Mouse (Mus musculus) liver, embryonic 14.5 days (tissue): ENCODE data around the gene Snrpf. TPM values are rescaled to one million over a fixed set of nuclear protein-coding genes. Genes with fewer than 3 reads are reported as not detected.

ENCODE experiments used
- ATAC-seq: fragments of 200-750 bp; cut with Nextera tagmentation; 2 replicates; pipeline ENCODE4 v1.8.0; 2017; ENCODE audit warnings: moderate number of reproducible peaks, mild to moderate bottlenecking, moderate library complexity; ENCODE audit not compliant: insufficient read depth
- DNase-seq, 3 experiments: peaks; one replicate each; pipeline ENCODE4 v3.0.0-alpha.2; 2012 to 2013; ENCODE audit warnings: low read depth in 3 of 3, low spot score in 3 of 3
- H3K27ac ChIP-seq: fragments of 300-500 bp; sonication (generic); 2 replicates; pipeline ENCODE4 v1.5.1; 2014; ENCODE audit warnings: moderate library complexity, mild to moderate bottlenecking, control low read depth, inconsistent platforms
- H3K27me3 ChIP-seq: fragments of 300-500 bp; sonication (generic); 2 replicates; pipeline ENCODE4 v1.6.1; 2014; ENCODE audit warnings: mild to moderate bottlenecking, low read length, moderate library complexity; ENCODE audit not compliant: control insufficient read depth, insufficient read depth
- H3K36me3 ChIP-seq: fragments of 300-500 bp; sonication (generic); replicated peaks from 2 replicates; pipeline ENCODE4 v1.6.1; 2014; ENCODE audit warnings: low read depth; ENCODE audit not compliant: control insufficient read depth, insufficient read depth
- H3K4me1 ChIP-seq, 2 experiments: fragments of 200-500 bp in 1 of 2; fragments of 300-500 bp in 1 of 2; sonication (generic) in 1 of 2; replicated peaks; 2 replicates each; pipeline ENCODE4 v1.6.1; 2012 to 2014; ENCODE audit warnings: antibody characterized with exemption in 1 of 2, inconsistent platforms in 1 of 2, low read length in 1 of 2; ENCODE audit not compliant: control insufficient read depth in 2 of 2, insufficient read depth in 2 of 2
- H3K4me2 ChIP-seq: fragments of 300-500 bp; sonication (generic); 2 replicates; pipeline ENCODE4 v1.6.1; 2014; ENCODE audit warnings: low read depth, mild to moderate bottlenecking, control low read depth, moderate library complexity
- H3K4me3 ChIP-seq, 2 experiments: fragments of 200-500 bp in 1 of 2; fragments of 300-500 bp in 1 of 2; sonication (generic) in 1 of 2; 2 replicates each; pipeline ENCODE4 v1.5.1; 2012 to 2014; ENCODE audit warnings: low read depth in 2 of 2, low read length in 2 of 2, mild to moderate bottlenecking in 2 of 2, control low read depth in 1 of 2, inconsistent platforms in 1 of 2, moderate library complexity in 1 of 2; ENCODE audit not compliant: insufficient read depth in 1 of 2
- H3K9ac ChIP-seq: fragments of 300-500 bp; sonication (generic); replicated peaks from 2 replicates; pipeline ENCODE4 v1.6.1; 2014; ENCODE audit warnings: mild to moderate bottlenecking, control low read depth, moderate library complexity
- H3K9me3 ChIP-seq: fragments of 300-500 bp; sonication (generic); 2 replicates; pipeline ENCODE4 v1.6.1; 2016; ENCODE audit warnings: low read length, mixed read lengths; ENCODE audit not compliant: control insufficient read depth
- CTCF ChIP-seq: IDR thresholded peaks from 2 replicates; pipeline ENCODE4 v1.5.1; 2016; ENCODE audit warnings: antibody characterized with exemption, low read depth, control low read depth
- EP300 ChIP-seq: IDR thresholded peaks from 2 replicates; pipeline ENCODE4 v1.6.1; 2016; ENCODE audit warnings: antibody characterized with exemption, low read depth
- WGBS: fragments of 180-500 bp; shearing (Covaris S2); extraction: QIAGEN DNeasy Blood & Tissue Kit; methylation state at CpG from one replicate; pipeline ENCODE4 v1.1.7; 2014; ENCODE audit not compliant: insufficient replicate concordance; 5-methylcytosine and 5-hydroxymethylcytosine counted together
- polyA plus RNA-seq, 2 experiments: library from polyadenylated mRNA; depleted of rRNA in 1 of 2; stranded (reverse) in 1 of 2; unstranded in 1 of 2; fragments of >200 nt; fragmentation: Nextera tagmentation in 1 of 2; extraction: Ambion mirVana in 1 of 2; gene quantifications; 2 replicates each; pipeline versions ENCODE4 v1.2.1 to v1.2.3; 2012 to 2014

Snrpf gene
- polyA plus RNA-seq, 2 experiments, result 85.5 to 104 TPM

DNA sequence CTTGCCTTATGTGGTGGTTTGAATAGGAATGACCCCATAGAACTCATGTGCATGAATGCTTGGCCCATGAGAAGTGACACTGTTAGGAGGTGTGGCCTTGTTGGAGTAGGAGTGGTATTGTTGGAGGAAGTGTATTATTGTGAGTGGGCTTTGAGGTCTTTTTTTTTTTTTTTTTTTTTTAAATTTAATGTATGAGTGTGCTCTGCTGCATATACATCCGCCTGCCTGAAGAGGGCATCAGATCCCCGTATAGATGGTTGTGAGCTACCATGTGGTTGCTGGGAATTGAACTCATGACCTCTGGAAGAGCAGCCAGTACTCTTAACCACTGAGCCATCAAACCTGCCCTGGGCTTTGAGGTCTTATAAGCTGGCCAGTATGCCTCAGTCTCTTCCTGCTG is 17.3 kb downstream of the Snrpf start:
- no peak for DNase-seq
- no peak for ATAC-seq
- no peak overlapping the region for H3K27ac ChIP-seq
- 28% methylated on average over 2 of the region's 2 CpGs for WGBS
- H3K27me3 ChIP-seq, result no peaks in the 10 kb centered on the region
- no peak overlapping the region for H3K9ac ChIP-seq
- no peak overlapping the region for H3K4me3 ChIP-seq
- no peaks in the 10 kb centered on the region for H3K4me1 ChIP-seq
- no peaks in the 10 kb centered on the region for H3K36me3 ChIP-seq
- TF ChIP-seq EP300 (no peak), CTCF (peak; percentile 27)
- H3K9me3 ChIP-seq, result no peaks in the 10 kb centered on the region
- no peak overlapping the region for H3K4me2 ChIP-seq

DNA sequence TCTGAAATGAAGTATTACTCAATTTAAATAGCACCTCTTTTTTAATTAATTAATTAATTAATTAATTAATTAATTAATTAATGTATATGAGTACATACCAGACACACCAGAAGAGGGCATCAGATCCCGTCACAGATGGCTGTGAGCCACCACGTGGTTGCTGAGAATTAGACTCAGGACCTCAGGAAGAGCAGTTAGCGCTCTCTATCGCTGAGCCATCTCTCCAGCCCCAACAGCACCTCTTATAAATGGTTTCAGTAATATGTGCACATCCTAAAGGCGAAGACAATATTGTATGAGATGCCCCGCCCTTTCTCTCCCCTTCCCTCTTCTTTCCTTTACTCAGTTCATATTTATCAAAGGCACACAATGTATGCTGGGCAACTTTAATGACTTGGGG is 20.8 kb downstream of the Snrpf start:
- no peaks in the 10 kb centered on the region for H3K9me3 ChIP-seq
- no peak overlapping the region for H3K4me3 ChIP-seq
- H3K27me3 ChIP-seq, result no peaks in the 10 kb centered on the region
- DNase-seq, result no peak
- no peaks in the 10 kb centered on the region for H3K36me3 ChIP-seq
- H3K27ac ChIP-seq, result no peak overlapping the region
- 64% methylated on average over 6 of the region's 6 CpGs for WGBS
- H3K4me1 ChIP-seq, result no peaks in the 10 kb centered on the region; a peak in 1 of 4 replicates
- no peak overlapping the region for H3K9ac ChIP-seq
- H3K4me2 ChIP-seq, result no peak overlapping the region
- no peak for ATAC-seq
- TF ChIP-seq EP300, result no peak
- TF ChIP-seq CTCF, result no peak

DNA sequence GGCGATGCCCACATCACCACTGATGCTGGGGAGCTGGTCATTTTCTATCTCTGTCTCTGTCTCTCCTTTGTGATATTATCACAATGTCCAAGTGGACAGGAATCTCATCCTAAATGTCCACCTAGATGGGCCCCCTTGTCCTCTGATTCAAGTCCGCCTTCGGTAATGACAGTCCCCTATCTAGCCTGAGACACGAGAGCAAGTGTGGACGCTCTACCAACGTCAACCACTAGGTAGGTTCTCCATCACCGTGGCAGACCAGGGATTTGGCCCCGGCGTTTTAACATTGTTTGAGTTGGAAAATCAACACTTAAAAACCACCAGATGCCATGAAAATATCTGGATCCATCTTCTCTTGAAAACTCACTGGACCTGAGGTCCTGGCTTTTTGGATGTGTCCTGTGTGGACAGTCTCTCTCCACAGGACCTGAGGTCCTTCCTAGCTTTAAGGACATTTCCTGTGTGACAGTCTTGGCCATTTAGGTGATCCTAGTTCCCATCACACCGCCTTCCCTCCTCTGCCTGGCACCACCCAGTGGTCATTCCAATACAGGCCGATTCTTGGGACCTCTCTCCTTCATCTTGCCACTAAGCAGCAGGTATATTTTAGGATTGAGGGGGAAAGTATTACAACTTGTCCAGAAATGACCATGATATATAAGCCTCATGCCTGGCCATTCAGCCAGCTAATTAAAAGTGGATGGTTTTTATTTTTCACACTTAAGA is 21.5 kb downstream of the Snrpf start:
- Histone ChIP-seq H3K4me1 (no peaks in the 10 kb centered on the region; a peak in 1 of 4 replicates), H3K27ac (no peak overlapping the region), H3K27me3 (no peaks in the 10 kb centered on the region), H3K36me3 (no peaks in the 10 kb centered on the region), H3K9ac (no peak overlapping the region), H3K9me3 (no peaks in the 10 kb centered on the region), H3K4me2 (no peak overlapping the region), H3K4me3 (no peak overlapping the region)
- DNase-seq (no peak), ATAC-seq (no peak)
- WGBS, result 74% methylated on average over 11 of the region's 11 CpGs
- TF ChIP-seq CTCF, result 0 out of 2 replicates have a peak, but pooled peaks have one; percentile 9
- no peak for TF ChIP-seq EP300

DNA sequence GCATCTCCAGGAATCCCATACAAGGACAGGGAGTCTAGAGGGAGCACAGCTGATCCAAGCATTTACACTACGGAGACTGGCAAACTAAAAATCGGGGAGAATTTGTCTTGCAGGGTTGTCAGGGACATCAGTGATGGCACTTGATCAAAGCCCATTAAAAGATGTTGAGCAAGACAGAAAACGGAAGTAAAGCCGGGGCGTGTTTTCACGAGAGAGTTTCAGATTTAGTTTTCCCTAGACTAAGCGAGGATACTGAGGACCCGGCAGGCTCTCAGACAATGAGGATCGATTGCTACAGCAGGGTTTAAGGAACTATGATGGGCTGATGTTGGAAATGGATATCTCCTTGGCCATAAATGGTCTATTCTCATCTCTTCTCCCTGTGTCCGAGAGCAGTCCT is 22.4 kb downstream of the Snrpf start:
- DNase-seq, result no peak
- WGBS, result 78% methylated on average over 10 of the region's 10 CpGs
- H3K4me3 ChIP-seq, result no peak overlapping the region
- H3K4me1 ChIP-seq, result no peaks in the 10 kb centered on the region; a peak in 1 of 4 replicates
- H3K27ac ChIP-seq, result no peak overlapping the region
- no peaks in the 10 kb centered on the region for H3K9me3 ChIP-seq
- H3K4me2 ChIP-seq, result no peak overlapping the region
- no peak for ATAC-seq
- H3K27me3 ChIP-seq, result no peaks in the 10 kb centered on the region
- H3K9ac ChIP-seq, result no peak overlapping the region
- no peaks in the 10 kb centered on the region for H3K36me3 ChIP-seq
- no peak for TF ChIP-seq EP300
- no peak for TF ChIP-seq CTCF

DNA sequence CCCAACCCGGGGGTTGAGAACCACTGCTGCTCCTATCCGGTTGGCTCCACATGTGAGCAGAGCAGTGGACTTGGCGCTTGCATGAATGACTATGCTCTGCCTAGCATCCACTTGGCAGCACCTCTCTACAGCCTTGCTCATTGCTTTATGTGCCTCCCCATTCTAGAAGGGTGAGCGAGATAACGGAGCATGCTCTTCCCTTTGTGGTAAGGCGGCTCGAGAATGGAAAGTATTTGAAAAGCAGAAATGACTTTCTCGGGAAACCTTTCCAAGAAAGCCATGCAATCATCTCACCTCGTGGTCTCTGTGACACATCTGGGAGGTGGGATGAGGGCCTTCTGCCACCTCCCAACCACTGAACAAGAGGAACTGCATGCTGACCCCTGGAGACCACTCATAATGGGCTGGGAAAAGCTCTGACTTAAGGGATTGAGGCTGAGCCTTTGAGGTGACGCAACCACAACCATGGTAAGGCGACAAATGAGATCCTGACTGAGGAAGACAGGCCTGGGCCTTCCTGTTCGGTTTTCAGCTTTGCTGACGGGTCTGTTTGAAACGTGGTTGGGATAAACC is 24.9 kb downstream of the Snrpf start:
- Histone ChIP-seq H3K4me2 (no peak overlapping the region), H3K4me1 (no peaks in the 10 kb centered on the region; a peak in 1 of 4 replicates), H3K36me3 (no peaks in the 10 kb centered on the region), H3K27ac (no peak overlapping the region), H3K9ac (no peak overlapping the region), H3K27me3 (no peaks in the 10 kb centered on the region), H3K9me3 (no peaks in the 10 kb centered on the region), H3K4me3 (no peak overlapping the region)
- WGBS, result 50% methylated on average over 14 of the region's 14 CpGs
- ATAC-seq (no peak), DNase-seq (no peak)
- no peak for TF ChIP-seq CTCF
- no peak for TF ChIP-seq EP300
